Mouse (Mus musculus) testis, adult 2 months (tissue): ENCODE measurements around the gene Med21. TPM values are rescaled to one million over a fixed set of nuclear protein-coding genes. Genes with fewer than 3 reads are reported as not detected.

Experiments
- H3K27ac ChIP-seq: fragments of 200-500 bp; 2 replicates; pipeline ENCODE4 v1.5.1; 2012; ENCODE audit warnings: low read depth, low read length; ENCODE audit not compliant: control insufficient read depth, insufficient read depth
- H3K27me3 ChIP-seq: fragments of 200-500 bp; 2 replicates; pipeline ENCODE4 v1.6.1; 2012; ENCODE audit warnings: mild to moderate bottlenecking, low read length, moderate library complexity; ENCODE audit not compliant: control insufficient read depth, insufficient read depth
- H3K36me3 ChIP-seq: fragments of 200-500 bp; 2 replicates; pipeline ENCODE4 v1.6.1; 2012; ENCODE audit warnings: mild to moderate bottlenecking, low read length; ENCODE audit not compliant: control insufficient read depth, insufficient read depth
- H3K4me1 ChIP-seq: fragments of 200-500 bp; 2 replicates; pipeline ENCODE4 v1.6.1; 2012; ENCODE audit warnings: low read length; ENCODE audit not compliant: control insufficient read depth, insufficient read depth
- H3K4me3 ChIP-seq: fragments of 200-500 bp; 2 replicates; pipeline ENCODE4 v1.5.1; 2012; ENCODE audit warnings: low read depth, mild to moderate bottlenecking, low read length, moderate library complexity, mixed read lengths; ENCODE audit not compliant: control insufficient read depth
- CTCF ChIP-seq: fragments of 200-500 bp; IDR thresholded peaks from 2 replicates; pipeline ENCODE4 v1.5.1; 2012; ENCODE audit warnings: low read depth, mild to moderate bottlenecking, inconsistent platforms, low read length, moderate library complexity; ENCODE audit not compliant: control insufficient read depth, insufficient read depth, insufficient replicate concordance
- POLR2A ChIP-seq: fragments of 200-500 bp; IDR thresholded peaks from 2 replicates; pipeline ENCODE4 v1.6.1; 2012; ENCODE audit warnings: low read depth, mild to moderate bottlenecking, inconsistent platforms, low read length, moderate library complexity; ENCODE audit not compliant: control insufficient read depth
- polyA plus RNA-seq: library from polyadenylated mRNA; depleted of rRNA; stranded (reverse); fragments of >200 nt; gene quantifications from 2 replicates; pipeline ENCODE4 v1.2.3, GENCODE M21; 2012

Gene Med21
- polyA plus RNA-seq, 1 experiment: 58.3 TPM

- Histone ChIP-seq H3K27me3 (no peaks in the 10 kb centered on the region), H3K36me3 (no peaks in the 10 kb centered on the region), H3K4me3 (no peak overlapping the region), H3K4me1 (peaks cover 3% of the 10 kb centered on the region), H3K27ac (no peak overlapping the region)
- no peak for TF ChIP-seq POLR2A
- TF ChIP-seq CTCF: no peak
Observed at GRCm38 (mm10) chr6:146614541-146614940, 27.8 kb upstream of the Med21 start.

GRCm38 (mm10) chr6:146615891-146616290 is 26.5 kb upstream of the Med21 start:
- TF ChIP-seq CTCF: no peak
- no peak for TF ChIP-seq POLR2A
- Histone ChIP-seq H3K36me3 (no peaks in the 10 kb centered on the region), H3K4me1 (no peaks in the 10 kb centered on the region), H3K4me3 (no peak overlapping the region), H3K27ac (no peak overlapping the region), H3K27me3 (no peaks in the 10 kb centered on the region)

- TF ChIP-seq CTCF (no peak), POLR2A (no peak)
- H3K27me3 ChIP-seq: no peaks in the 10 kb centered on the region
- no peaks in the 10 kb centered on the region for H3K4me1 ChIP-seq
- H3K27ac ChIP-seq: no peak overlapping the region
- no peak overlapping the region for H3K4me3 ChIP-seq
- no peaks in the 10 kb centered on the region for H3K36me3 ChIP-seq
Observed at GRCm38 (mm10) chr6:146616670-146617069, 25.7 kb upstream of the Med21 start.

- Histone ChIP-seq H3K4me3 (no peak overlapping the region), H3K27ac (no peak overlapping the region), H3K4me1 (peaks cover 3% of the 10 kb centered on the region; the same call in 1 of the 2 replicates), H3K36me3 (no peaks in the 10 kb centered on the region), H3K27me3 (no peaks in the 10 kb centered on the region)
- TF ChIP-seq CTCF: no peak
- no peak for TF ChIP-seq POLR2A
Observed at GRCm38 (mm10) chr6:146628123-146628522, 14.2 kb upstream of the Med21 start.

DNA sequence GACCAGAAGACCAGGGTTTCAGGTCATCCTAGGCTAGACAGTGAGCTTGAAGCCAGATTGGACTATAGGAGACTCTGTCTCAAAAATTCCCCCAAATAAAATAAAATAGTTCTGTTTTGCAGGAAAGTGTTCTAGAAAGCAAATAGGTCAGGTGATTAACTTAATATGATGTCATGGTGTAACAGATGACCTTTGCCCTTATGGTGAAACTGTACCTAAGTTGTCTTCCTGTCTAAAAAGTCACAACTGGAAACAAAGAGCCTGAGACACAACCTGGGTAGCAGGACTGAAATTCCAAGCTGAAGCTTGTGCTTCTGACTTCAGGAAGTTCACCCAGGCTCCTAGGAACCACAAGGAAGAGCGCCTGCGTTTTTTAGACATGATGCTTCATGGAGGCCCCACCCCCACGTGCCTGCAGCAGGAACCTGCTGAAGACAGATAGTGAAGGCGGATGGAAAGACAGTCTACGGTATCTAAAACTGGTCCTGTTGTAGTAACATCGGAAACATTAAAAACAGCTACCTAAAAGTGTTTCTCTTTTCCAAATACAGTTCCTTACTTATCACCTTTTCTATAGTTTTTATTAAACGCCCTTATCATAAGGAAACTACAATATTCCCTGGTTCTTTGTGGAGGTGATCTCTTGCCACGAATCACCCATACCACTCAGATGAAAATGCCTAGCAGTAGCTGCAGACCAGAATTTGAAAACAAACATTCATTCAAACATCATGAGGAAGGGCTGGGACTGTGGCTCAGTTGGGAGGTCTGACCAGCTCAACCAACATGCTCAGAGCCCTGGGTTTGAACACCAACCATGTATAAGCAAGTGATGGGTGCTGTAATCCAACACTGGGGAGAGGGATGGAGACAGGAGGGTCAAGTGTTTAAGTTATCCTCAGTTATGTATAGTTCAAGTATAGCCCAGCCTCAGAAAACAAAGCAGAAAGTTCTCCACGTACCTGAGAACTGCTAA is 12.3 kb upstream of the Med21 start:
- Histone ChIP-seq H3K4me1 (no peaks in the 10 kb centered on the region; the same call in 1 of the 2 replicates), H3K36me3 (no peaks in the 10 kb centered on the region), H3K4me3 (no peak overlapping the region), H3K27ac (no peak overlapping the region), H3K27me3 (no peaks in the 10 kb centered on the region)
- TF ChIP-seq POLR2A: no peak
- TF ChIP-seq CTCF: no peak

GRCm38 (mm10) chr6:146630961-146631360 is 11.4 kb upstream of the Med21 start:
- no peaks in the 10 kb centered on the region for H3K27me3 ChIP-seq
- H3K36me3 ChIP-seq: no peaks in the 10 kb centered on the region
- no peak overlapping the region for H3K27ac ChIP-seq
- no peaks in the 10 kb centered on the region; the same call in 1 of the 2 replicates for H3K4me1 ChIP-seq
- no peak overlapping the region for H3K4me3 ChIP-seq
- TF ChIP-seq CTCF (no peak), POLR2A (no peak)

DNA sequence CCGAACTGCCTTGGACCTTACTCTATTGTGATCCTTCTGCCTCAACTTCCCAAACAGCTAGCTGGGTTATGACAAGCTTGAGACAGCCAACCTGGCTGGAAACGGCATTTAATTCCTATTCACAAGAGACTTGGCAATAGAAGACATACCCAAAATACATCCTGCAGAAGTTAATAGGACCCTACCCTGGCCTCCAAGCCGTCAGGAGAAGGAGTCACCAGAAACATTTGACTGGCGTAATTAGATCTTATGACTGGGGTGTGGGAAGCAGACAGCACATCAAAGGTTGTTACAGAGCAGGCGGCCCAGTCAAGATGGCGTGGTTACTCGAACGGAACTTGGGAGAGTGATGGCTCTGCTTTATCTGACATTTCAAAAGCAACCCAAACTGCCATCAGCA is 10.5 kb upstream of the Med21 start:
- no peaks in the 10 kb centered on the region for H3K36me3 ChIP-seq
- no peak overlapping the region for H3K27ac ChIP-seq
- no peaks in the 10 kb centered on the region for H3K27me3 ChIP-seq
- no peaks in the 10 kb centered on the region; the same call in 1 of the 2 replicates for H3K4me1 ChIP-seq
- no peak overlapping the region for H3K4me3 ChIP-seq
- TF ChIP-seq POLR2A (no peak), CTCF (no peak)
